Mouse (Mus musculus): ENCODE results near the gene Ift52. TPM values are rescaled to one million over a fixed set of nuclear protein-coding genes. Genes with fewer than 3 reads are reported as not detected.
"Not testable (repeated sequence)": the region's sequence is repeated elsewhere in the genome, so short reads cannot be mapped to it uniquely, and the experiment has no call there.

The Ift52 gene
- total and polyA plus RNA-seq, 3 experiments: 25.9 to 55.8 (median 44.5) TPM

- DNase-seq: peak; percentile 26
These were observed 14.1 kb downstream of the Ift52 start for GRCm38 (mm10) chr2:163031289-163031688.

DNA sequence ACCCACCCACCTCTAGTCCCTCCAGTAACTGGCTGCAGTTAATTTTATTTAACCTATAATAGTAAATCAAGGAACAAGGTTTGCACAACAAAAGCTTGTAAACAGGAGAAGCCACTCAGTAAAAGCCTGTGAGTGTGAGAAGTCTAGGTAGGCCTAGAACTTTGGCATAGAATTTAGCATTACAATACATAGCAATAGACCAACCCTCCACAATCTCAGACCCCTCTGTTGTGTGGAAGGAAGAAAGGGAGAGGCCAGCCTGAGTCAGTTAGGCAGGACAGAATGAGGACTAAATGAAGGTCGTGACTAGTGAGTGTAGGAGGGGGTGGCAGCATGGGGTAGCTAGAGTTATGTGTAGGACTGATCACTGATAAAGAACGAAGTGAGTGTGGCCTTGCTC, 14.6 kb downstream of the Ift52 start:
- DNase-seq: peak; percentile 22

GRCm38 (mm10) chr2:163032622-163033021, 15.5 kb downstream of the Ift52 start:
- DNase-seq: no peak

DNA sequence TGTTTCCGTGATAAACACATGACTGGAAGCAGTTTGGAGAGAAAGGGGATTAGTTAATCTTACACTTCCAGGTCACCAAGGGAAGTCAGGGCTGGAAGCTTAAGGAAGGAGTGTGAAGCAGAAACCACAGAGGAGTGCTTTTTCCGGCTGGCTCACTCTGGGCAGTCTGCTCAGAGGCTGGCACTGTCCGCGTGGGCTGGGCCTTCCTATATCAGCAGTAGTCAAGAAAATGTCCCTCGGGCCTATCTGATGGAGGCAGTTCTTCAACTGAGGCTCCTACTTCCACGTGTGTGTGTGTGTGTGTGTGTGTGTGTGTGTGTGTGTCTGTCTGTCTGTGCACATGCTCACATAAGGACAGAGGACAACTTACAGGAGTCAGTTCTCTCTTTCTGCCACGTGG, 22.8 kb downstream of the Ift52 start:
- no peak for DNase-seq

GRCm38 (mm10) chr2:163048125-163048524, 31.0 kb downstream of the Ift52 start:
- DNase-seq: peak; percentile 79

GRCm38 (mm10) chr2:163049116-163049515, 32.0 kb downstream of the Ift52 start:
- DNase-seq: no peak

GRCm38 (mm10) chr2:163051691-163052090, 34.5 kb downstream of the Ift52 start:
- DNase-seq: no peak

DNA sequence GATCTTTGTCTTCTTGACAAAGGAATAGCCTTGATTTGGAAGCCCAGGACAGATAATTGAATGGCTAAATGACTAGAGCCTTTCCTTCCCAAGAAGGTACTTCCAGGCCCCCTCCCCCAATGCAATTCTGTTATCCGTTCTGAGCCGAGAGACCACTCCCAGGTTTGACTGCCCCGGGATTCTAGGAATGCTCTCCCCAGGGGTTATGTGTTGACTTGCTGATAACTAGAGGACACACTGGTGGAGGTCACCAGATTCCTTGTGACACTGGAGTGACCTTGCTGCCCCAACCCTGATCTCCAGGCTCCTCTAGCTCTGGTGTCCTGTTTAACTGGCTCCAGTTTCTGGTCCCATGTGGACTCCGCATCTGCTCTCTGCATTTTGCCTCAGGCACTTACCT, 34.9 kb downstream of the Ift52 start:
- no peak for DNase-seq

GRCm38 (mm10) chr2:163052826-163053225, 35.7 kb downstream of the Ift52 start:
- no peak for DNase-seq

DNA sequence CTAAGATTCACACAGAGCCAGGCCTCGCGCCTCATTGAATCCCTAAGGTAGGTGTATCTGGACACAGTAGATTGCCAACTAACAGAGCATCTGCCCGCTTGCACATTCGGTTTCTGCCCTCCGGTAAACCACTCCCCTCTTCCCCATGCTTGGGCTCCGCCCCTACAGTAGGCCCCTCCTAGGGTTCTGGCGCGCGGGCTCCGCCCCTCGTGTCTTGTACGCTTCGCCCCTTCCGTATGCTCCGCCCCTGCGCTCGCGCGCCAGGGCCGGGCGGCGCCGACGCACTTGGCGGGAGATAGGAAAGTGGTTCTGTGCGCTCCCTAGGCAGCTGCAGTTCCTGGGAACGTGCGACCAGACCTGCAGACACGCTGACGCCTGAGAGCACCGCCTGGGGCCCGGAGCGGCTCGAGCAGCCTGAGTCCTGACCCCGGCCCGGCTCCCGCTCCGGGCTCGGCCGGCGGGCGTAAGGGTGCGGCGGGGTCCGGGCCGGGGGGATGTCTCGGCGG, 37.2 kb downstream of the Ift52 start, which contains the start of gene Mybl2:
Mybl2 (plus strand) TSS at position 353 of the 506 bp plus-strand sequence.
- peak; percentile 96 for DNase-seq

DNA sequence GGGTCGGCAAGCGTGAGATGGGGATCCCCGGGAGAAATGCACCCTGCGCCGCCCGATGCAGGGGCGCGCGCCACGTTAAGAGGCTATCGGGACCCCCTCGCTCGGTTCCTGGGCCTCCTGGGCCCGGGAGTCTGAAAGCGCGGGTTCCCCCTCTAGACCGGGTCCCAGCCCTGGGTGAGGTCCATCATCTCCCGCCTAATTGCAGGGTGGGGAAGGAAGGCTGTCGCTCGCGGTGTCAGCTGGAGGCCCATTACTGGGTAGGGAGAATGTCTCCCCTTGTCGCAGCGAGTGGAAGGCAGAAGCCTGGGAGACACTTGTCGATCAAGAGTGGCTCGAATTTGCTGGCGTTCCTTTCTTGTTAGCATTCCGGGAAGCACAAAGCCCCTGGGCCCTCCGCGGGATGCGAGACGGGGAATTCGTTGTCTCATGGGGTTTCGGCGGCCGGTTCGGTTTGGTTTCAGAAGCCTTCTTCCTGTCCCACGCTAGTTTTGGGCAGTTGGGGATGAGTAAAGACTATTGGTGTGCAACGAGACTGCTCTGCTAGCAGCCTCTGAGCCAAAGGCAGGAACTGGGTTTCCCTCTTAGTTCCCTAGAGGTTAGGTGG, 37.8 kb downstream of the Ift52 start:
- DNase-seq: peak; percentile 21

- DNase-seq: peak; percentile 81
These were observed 38.6 kb downstream of the Ift52 start for GRCm38 (mm10) chr2:163055715-163056114.

- DNase-seq: no peak
These were observed 39.4 kb downstream of the Ift52 start for GRCm38 (mm10) chr2:163056584-163056983.

- not testable (repeated sequence) for DNase-seq
These were observed 41.8 kb downstream of the Ift52 start for GRCm38 (mm10) chr2:163058981-163059380.

DNA sequence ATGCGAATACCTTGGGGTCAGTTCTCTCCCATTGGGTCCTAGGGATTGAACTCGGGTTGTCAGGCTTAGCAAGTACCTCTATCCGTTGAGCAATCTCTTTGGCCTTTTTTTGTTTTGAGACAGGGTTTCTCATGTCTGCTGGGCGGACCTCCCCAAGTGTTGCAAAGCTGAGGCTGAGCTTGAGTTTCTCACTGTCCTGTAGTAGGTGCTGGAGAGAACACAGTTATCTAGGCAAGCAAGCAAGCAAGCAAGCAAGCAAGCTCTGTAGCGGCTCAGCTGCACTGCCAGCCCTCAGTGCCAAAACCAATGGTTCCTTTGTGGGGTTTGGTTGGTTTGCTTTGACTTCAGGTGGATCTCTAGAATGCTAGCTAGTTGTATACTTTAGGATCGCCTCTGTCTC, 43.5 kb downstream of the Ift52 start:
- DNase-seq: no peak

DNA sequence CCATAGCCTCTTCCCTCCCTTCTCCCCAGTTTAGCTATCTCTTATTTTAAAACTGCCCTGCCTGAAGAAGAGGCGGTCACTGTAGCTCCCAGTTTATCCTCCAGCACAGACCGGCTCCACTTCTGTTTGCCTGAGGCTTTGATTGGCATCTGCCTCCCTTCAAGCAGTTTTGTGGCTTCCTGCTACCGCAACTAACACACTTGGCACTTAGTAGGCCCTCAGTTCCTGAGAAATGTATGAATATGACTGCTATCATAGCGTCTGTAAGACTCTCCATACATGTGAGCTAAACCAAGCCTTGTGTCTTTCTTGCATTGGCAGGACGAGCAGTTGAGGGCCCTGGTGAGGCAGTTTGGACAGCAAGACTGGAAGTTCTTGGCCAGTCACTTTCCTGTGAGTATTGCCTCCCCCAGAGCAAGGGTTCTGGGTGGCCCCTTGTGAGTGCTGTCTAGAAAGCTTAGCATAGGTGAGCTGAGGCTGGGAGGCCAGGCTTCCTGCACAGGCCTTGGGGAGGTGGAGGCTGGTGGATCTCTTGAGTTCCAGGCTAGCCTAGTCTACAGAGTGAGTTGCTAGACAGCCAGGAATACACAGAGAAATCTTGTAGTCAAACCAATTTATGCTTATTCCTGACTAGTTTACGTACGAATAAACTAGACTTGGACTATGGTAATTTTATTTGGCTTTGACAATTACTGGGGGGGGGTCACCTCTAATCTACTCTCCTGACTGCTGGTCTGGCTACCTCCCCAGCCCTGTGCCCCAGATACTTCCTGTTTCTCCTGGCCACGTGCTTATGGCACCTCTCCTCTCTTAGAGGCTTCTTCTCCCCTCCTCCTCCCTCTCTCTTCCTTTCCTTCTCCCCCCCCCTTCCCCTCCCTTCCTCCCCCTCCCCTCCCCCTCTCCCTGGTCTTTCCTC, 44.3 kb downstream of the Ift52 start:
- DNase-seq: no peak

- no peak for DNase-seq
These were observed 45.0 kb downstream of the Ift52 start for GRCm38 (mm10) chr2:163062119-163062508.

GRCm38 (mm10) chr2:163066326-163066725, 49.2 kb downstream of the Ift52 start:
- no peak for DNase-seq

- peak; percentile 47 for DNase-seq
These were observed 50.1 kb downstream of the Ift52 start for GRCm38 (mm10) chr2:163067233-163067632.

- no peak for DNase-seq
These were observed 53.1 kb downstream of the Ift52 start for GRCm38 (mm10) chr2:163070213-163070612.

DNA sequence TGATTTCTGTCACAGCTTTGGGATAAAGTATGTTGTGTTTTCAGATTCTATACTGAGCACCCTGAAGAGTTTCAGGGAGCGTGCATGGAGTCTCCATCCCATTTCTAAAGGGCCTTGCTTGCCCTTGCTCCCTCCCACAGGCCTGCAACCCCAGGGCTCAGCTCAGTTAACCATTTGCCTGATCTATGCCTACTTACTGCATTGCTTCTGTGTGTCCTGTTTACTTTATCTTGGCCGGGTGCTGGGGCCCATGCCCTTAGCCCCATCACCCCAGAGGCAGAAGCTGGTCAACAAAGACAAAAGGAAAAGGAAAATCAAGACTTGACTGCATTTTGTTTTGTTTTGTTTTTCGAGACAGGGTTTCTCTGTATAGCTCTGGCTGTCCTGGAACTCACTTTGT, 54.4 kb downstream of the Ift52 start:
- no peak for DNase-seq

DNA sequence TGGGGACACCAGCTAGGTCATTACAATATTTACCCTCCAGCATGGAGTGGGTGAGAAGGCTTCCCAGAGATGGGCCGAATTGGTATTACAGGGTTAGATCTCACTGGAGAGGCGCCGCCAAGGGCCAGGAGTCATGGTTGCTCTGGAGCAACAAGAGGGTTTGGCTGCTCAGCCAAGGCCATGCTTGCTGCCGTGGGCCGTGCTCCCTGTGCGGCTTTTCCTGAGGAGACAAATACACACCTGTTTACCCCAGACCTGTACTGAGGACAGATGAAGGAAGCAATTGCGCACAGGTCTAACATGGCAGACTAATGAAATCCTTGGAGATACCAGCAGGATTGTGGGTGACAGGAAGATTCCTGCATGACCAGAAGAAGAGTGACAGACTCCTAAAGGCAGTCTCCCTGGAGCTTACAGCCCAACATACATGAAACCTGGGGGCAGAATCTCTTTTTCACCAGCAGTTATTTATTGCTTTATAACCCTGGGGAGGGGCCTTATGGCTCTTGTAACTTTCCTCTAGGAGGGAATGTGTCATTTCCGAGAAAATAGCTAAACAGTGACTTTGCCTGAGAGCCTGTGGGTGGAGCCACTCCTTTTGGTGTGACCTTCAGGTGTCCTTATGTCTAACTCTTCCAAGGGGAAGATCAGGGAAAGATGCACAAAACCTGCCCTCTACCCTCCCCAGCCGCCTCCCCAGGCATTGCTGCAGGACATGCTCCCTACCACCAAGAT, 56.0 kb downstream of the Ift52 start:
- DNase-seq: peak; percentile 21
